Mouse (Mus musculus): ENCODE results near the gene Adtrp. TPM values are rescaled to one million over a fixed set of nuclear protein-coding genes. Genes with fewer than 3 reads are reported as not detected.

The Adtrp gene
- not detected in 2 replicates for total RNA-seq (2014; rRNA removed)
- not detected in 2 replicates for polyA plus RNA-seq (2015; fragmentation: Nextera tagmentation; extraction: Ambion mirVana)

DNA sequence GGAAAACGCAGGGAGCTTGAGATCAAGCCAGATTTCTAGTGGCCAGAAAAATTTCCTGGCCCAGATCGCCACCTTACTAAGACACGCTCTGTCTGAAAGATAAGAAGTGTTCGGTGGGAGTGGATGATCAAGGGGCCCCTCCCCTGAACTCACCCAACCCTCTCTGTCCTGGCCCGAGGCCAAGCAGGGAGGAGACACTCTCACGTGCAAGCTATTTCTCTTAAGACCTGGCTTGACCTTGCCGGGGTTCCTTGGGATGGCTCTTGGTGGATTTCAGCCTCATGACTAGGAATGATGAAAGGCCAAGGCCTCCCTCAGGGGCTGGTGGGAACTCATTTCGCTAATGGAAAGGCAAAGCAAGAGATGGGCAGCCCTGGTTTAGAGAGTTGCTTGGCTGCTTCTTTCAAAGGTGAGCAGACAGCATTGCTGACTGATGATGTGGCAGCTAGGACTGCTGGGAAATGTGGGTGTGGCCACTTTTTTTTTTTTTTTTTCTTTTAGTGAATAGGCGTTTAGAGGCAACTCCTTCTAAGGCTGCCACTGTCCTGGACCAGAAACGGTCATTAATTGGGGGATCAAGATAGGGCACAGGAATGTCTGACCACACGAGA, at the start of gene Adtrp:
Adtrp (minus strand) TSS at position 169 of the 611 bp plus-strand sequence.
- Histone ChIP-seq H3K27me3 (ENCODE audit: insufficient read depth, low read length) (no peaks in the 10 kb centered on the region), H3K4me3 (ENCODE audit: low read depth, low read length) (no peak within 1 kb of the TSS), H3K9me3 (ENCODE audit: low read length) (no peaks in the 10 kb centered on the region), H3K4me2 (ENCODE audit: low read depth, low read length, poor library complexity, severe bottlenecking) (no peak within 1 kb of the TSS), H3K27ac (ENCODE audit: low read depth, low read length) (no peak within 1 kb of the TSS), H3K4me1 (ENCODE audit: insufficient read depth, low read length) (no peaks in the 10 kb centered on the region), H3K9ac (replicated peaks; ENCODE audit: low read length, poor library complexity, severe bottlenecking) (no peak within 1 kb of the TSS), H3K36me3 (ENCODE audit: insufficient read depth, low read length) (no peaks in the 10 kb centered on the region)
- DNase-seq (ENCODE audit: low spot score) (no peak), ATAC-seq (ENCODE audit: low FRiP score) (no peak)
- 86% methylated on average over 11 of the region's 11 CpGs for WGBS
- TF ChIP-seq CTCF (IDR thresholded peaks at IDR 0.05): no peak

DNA sequence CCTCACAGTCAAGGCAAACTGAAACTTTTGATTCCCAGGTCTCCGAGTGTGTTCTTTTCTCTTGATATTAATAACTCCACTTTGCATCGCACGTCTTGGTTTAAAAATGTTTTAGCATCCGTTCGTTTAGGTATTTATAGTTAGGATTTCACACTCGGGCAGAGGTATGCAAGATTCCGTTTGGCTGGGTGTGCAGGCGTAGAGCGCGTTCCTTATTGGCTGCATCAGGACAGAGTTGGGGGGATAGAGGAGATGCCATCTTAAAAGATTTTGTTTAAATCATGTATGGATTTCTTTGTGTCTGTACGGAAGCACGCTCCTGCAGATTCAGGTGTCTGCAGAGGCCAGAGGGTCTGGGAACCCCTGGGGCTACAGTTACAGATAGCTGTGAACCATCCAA, 44.5 kb upstream of the Adtrp start:
- Histone ChIP-seq H3K4me3 (ENCODE audit: low read depth, low read length) (no peak overlapping the region), H3K36me3 (ENCODE audit: insufficient read depth, low read length) (no peaks in the 10 kb centered on the region), H3K27ac (ENCODE audit: low read depth, low read length) (no peak overlapping the region), H3K9ac (replicated peaks; ENCODE audit: low read length, poor library complexity, severe bottlenecking) (no peak overlapping the region), H3K9me3 (ENCODE audit: low read length) (no peaks in the 10 kb centered on the region), H3K27me3 (ENCODE audit: insufficient read depth, low read length) (no peaks in the 10 kb centered on the region), H3K4me1 (ENCODE audit: insufficient read depth, low read length) (no peaks in the 10 kb centered on the region), H3K4me2 (ENCODE audit: low read depth, low read length, poor library complexity, severe bottlenecking) (no peak overlapping the region)
- DNase-seq (ENCODE audit: low spot score) (no peak), ATAC-seq (ENCODE audit: low FRiP score) (no peak)
- TF ChIP-seq CTCF (IDR thresholded peaks at IDR 0.05): no peak
- 94% methylated on average over 12 of the region's 12 CpGs for WGBS

DNA sequence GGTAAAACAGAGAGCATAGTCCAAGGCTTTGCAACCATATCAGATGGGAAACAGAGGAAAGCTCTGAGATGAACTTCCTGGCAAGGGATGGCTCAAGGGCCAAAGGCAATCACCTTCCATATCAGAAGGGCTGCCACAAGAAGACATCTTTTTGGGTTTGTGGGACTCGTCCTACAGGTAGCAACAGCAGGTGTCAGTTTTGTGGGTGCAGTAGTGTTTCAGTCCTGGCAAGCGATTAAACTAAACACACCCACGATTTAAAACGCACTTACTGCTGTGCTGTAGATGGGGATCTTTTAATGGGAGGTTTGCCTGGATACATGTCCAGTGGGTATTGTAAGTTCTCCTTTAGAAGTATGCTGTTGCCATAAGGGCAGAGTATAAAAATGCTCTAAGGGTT, 43.1 kb upstream of the Adtrp start:
- no peaks in the 10 kb centered on the region for H3K9me3 ChIP-seq (ENCODE audit: low read length)
- H3K27ac ChIP-seq (ENCODE audit: low read depth, low read length): no peak overlapping the region
- ATAC-seq (ENCODE audit: low FRiP score) (no peak), DNase-seq (ENCODE audit: low spot score) (no peak)
- H3K27me3 ChIP-seq (ENCODE audit: insufficient read depth, low read length): no peaks in the 10 kb centered on the region
- 91% methylated on average over 4 of the region's 4 CpGs for WGBS
- H3K4me2 ChIP-seq (ENCODE audit: low read depth, low read length, poor library complexity, severe bottlenecking): no peak overlapping the region
- H3K4me3 ChIP-seq (ENCODE audit: low read depth, low read length): no peak overlapping the region
- H3K36me3 ChIP-seq (ENCODE audit: insufficient read depth, low read length): no peaks in the 10 kb centered on the region
- no peaks in the 10 kb centered on the region for H3K4me1 ChIP-seq (ENCODE audit: insufficient read depth, low read length)
- TF ChIP-seq CTCF (IDR thresholded peaks at IDR 0.05): no peak
- no peak overlapping the region for H3K9ac ChIP-seq (replicated peaks; ENCODE audit: low read length, poor library complexity, severe bottlenecking)

DNA sequence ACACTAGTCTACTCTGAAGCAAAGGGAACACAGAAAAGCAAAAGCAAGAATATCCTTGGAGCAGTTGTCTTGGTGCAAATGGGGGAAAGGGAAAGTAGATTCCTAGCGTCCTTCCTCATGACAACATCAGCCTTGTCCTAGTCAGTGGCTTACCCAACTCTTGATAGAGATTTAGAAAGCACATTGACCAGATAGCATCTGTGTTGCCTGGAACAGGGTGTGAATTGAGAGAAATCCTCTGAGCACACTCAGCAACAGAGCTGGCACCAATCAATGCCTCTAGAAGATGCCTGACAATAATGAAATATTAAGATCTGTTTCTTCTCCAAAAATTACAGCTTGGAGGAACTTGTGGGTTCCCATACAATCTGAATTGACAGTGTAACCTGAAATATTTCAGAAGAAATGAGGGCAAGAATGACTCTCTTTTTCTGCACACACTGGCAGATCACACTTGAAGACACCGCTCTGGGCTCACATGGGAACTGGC, 42.7 kb upstream of the Adtrp start:
- Histone ChIP-seq H3K27ac (ENCODE audit: low read depth, low read length) (no peak overlapping the region), H3K9ac (replicated peaks; ENCODE audit: low read length, poor library complexity, severe bottlenecking) (no peak overlapping the region), H3K4me3 (ENCODE audit: low read depth, low read length) (no peak overlapping the region), H3K36me3 (ENCODE audit: insufficient read depth, low read length) (no peaks in the 10 kb centered on the region), H3K4me1 (ENCODE audit: insufficient read depth, low read length) (no peaks in the 10 kb centered on the region), H3K4me2 (ENCODE audit: low read depth, low read length, poor library complexity, severe bottlenecking) (no peak overlapping the region), H3K27me3 (ENCODE audit: insufficient read depth, low read length) (no peaks in the 10 kb centered on the region), H3K9me3 (ENCODE audit: low read length) (no peaks in the 10 kb centered on the region)
- 92% methylated on average over 2 of the region's 2 CpGs for WGBS
- no peak for TF ChIP-seq CTCF (IDR thresholded peaks at IDR 0.05)
- DNase-seq (ENCODE audit: low spot score) (no peak), ATAC-seq (ENCODE audit: low FRiP score) (no peak)

DNA sequence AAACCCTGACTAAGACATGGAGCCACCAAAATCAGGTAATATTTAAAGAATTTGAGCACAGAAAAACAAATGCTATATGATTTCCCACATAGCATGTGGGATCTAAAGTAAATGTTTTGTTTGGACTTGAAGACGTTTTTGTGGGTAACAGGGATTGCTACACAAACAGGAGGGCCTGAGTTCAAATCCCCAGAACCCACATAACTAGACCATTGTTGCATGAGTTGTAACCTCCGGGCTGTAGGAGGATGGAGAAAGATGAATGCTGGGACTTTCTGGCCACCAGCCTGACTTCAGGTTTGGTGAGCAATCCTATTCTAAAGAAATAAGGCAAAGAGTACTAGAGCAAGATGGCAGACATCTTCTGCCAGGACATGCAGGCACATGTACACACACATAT, 41.2 kb upstream of the Adtrp start:
- H3K4me1 ChIP-seq (ENCODE audit: insufficient read depth, low read length): no peaks in the 10 kb centered on the region
- no peak overlapping the region for H3K27ac ChIP-seq (ENCODE audit: low read depth, low read length)
- no peak overlapping the region for H3K9ac ChIP-seq (replicated peaks; ENCODE audit: low read length, poor library complexity, severe bottlenecking)
- no peaks in the 10 kb centered on the region for H3K36me3 ChIP-seq (ENCODE audit: insufficient read depth, low read length)
- WGBS: 89% methylated on average over 2 of the region's 2 CpGs
- H3K4me2 ChIP-seq (ENCODE audit: low read depth, low read length, poor library complexity, severe bottlenecking): no peak overlapping the region
- ATAC-seq (ENCODE audit: low FRiP score): no peak
- no peak for TF ChIP-seq CTCF (IDR thresholded peaks at IDR 0.05)
- H3K4me3 ChIP-seq (ENCODE audit: low read depth, low read length): no peak overlapping the region
- no peaks in the 10 kb centered on the region for H3K27me3 ChIP-seq (ENCODE audit: insufficient read depth, low read length)
- no peak for DNase-seq (ENCODE audit: low spot score)
- no peaks in the 10 kb centered on the region for H3K9me3 ChIP-seq (ENCODE audit: low read length)

DNA sequence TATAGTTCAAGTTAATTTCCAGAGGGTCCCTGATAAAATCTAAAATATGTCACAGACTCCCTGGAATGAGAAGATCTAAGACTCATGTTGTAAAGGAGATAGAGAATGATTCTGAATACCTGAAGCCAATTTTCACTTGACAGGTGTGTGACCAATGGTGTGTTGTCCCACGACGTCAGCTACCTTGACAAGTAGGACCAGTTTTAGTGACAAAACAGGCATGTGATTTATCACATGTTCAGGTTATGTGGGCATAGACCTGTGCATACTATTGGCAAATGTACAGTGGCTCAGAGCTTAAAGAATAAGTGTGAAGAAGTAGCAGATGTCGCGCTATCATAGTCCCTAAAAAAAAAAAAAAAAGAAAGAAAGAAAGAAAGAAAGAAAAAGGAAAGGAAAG, 38.6 kb upstream of the Adtrp start:
- H3K27me3 ChIP-seq (ENCODE audit: insufficient read depth, low read length): no peaks in the 10 kb centered on the region
- no peak for TF ChIP-seq CTCF (IDR thresholded peaks at IDR 0.05)
- no peaks in the 10 kb centered on the region for H3K4me1 ChIP-seq (ENCODE audit: insufficient read depth, low read length)
- no peak overlapping the region for H3K4me3 ChIP-seq (ENCODE audit: low read depth, low read length)
- H3K9me3 ChIP-seq (ENCODE audit: low read length): no peaks in the 10 kb centered on the region
- H3K36me3 ChIP-seq (ENCODE audit: insufficient read depth, low read length): no peaks in the 10 kb centered on the region
- DNase-seq (ENCODE audit: low spot score) (no peak), ATAC-seq (ENCODE audit: low FRiP score) (no peak)
- H3K27ac ChIP-seq (ENCODE audit: low read depth, low read length): no peak overlapping the region
- 92% methylated on average over 4 of the region's 4 CpGs for WGBS
- H3K9ac ChIP-seq (replicated peaks; ENCODE audit: low read length, poor library complexity, severe bottlenecking): no peak overlapping the region
- H3K4me2 ChIP-seq (ENCODE audit: low read depth, low read length, poor library complexity, severe bottlenecking): no peak overlapping the region

Data from midbrain, postnatal 0 days (tissue).